Mouse (Mus musculus) lung, embryonic 15.5 days (tissue): ENCODE data around the gene Cntnap2. TPM values are rescaled to one million over a fixed set of nuclear protein-coding genes. Genes with fewer than 3 reads are reported as not detected.

Experiments
- ATAC-seq: fragments of 200-750 bp; cut with Nextera tagmentation; 2 replicates; pipeline ENCODE4 v1.8.0; 2017; ENCODE audit warnings: moderate number of reproducible peaks, borderline replicate concordance; ENCODE audit not compliant: low FRiP score, low TSS enrichment; ENCODE audit errors: extremely low read depth
- H3K27ac ChIP-seq: fragments of 300-500 bp; sonication (generic); 2 replicates; pipeline ENCODE4 v1.5.1; 2015; ENCODE audit warnings: moderate library complexity, mild to moderate bottlenecking, inconsistent platforms
- H3K27me3 ChIP-seq: fragments of 300-500 bp; sonication (generic); 2 replicates; pipeline ENCODE4 v1.6.1; 2015; ENCODE audit warnings: inconsistent platforms
- H3K36me3 ChIP-seq: fragments of 300-500 bp; sonication (generic); 2 replicates; pipeline ENCODE4 v1.6.1; 2015; ENCODE audit warnings: inconsistent platforms
- H3K4me1 ChIP-seq: fragments of 300-500 bp; sonication (generic); 2 replicates; pipeline ENCODE4 v1.6.1; 2015; ENCODE audit warnings: inconsistent platforms
- H3K4me2 ChIP-seq: fragments of 300-500 bp; sonication (generic); 2 replicates; pipeline ENCODE4 v1.6.1; 2015; ENCODE audit warnings: inconsistent platforms, mild to moderate bottlenecking, moderate library complexity
- H3K4me3 ChIP-seq: fragments of 300-500 bp; sonication (generic); 2 replicates; pipeline ENCODE4 v1.5.1; 2015; ENCODE audit warnings: mild to moderate bottlenecking, inconsistent platforms
- H3K9ac ChIP-seq: fragments of 300-500 bp; sonication (generic); 2 replicates; pipeline ENCODE4 v1.6.1; 2015; ENCODE audit warnings: inconsistent platforms
- H3K9me3 ChIP-seq: fragments of 300-500 bp; sonication (generic); 2 replicates; pipeline ENCODE4 v1.6.1; 2016; ENCODE audit warnings: inconsistent platforms
- WGBS: fragments of 180-500 bp; shearing (Covaris S2); methylation state at CpG from one replicate; pipeline ENCODE4 v1.1.7; 2015; 5-methylcytosine and 5-hydroxymethylcytosine counted together
- polyA plus RNA-seq: library from polyadenylated mRNA; unstranded; fragments of >200 nt; fragmentation: Nextera tagmentation; extraction: Ambion mirVana; gene quantifications from 2 replicates; pipeline ENCODE4 v1.2.1, GENCODE M21; 2015

Gene Cntnap2
- polyA plus RNA-seq, 1 experiment from 2014 or later, result 1.0 TPM

GRCm38 (mm10) chr6:46612365-46612764 is 1553.2 kb downstream of the Cntnap2 start:
- no peak overlapping the region for H3K27ac ChIP-seq
- no peak overlapping the region for H3K4me3 ChIP-seq
- H3K36me3 ChIP-seq, result no peaks in the 10 kb centered on the region
- no peaks in the 10 kb centered on the region for H3K27me3 ChIP-seq
- H3K4me1 ChIP-seq, result no peaks in the 10 kb centered on the region
- ATAC-seq, result no peak
- H3K9me3 ChIP-seq, result no peaks in the 10 kb centered on the region
- no peak overlapping the region for H3K9ac ChIP-seq
- H3K4me2 ChIP-seq, result no peak overlapping the region

- no peak overlapping the region for H3K27ac ChIP-seq
- H3K4me3 ChIP-seq, result no peak overlapping the region
- ATAC-seq, result no peak
- H3K36me3 ChIP-seq, result no peaks in the 10 kb centered on the region
- WGBS, result 86% methylated on average over 3 of the region's 3 CpGs
- no peak overlapping the region for H3K4me2 ChIP-seq
- H3K9me3 ChIP-seq, result no peaks in the 10 kb centered on the region
- H3K27me3 ChIP-seq, result no peaks in the 10 kb centered on the region
- H3K9ac ChIP-seq, result no peak overlapping the region
- H3K4me1 ChIP-seq, result no peaks in the 10 kb centered on the region
Measured at GRCm38 (mm10) chr6:46612872-46613271, 1553.7 kb downstream of the Cntnap2 start.

GRCm38 (mm10) chr6:46669018-46669417 is 1609.9 kb downstream of the Cntnap2 start:
- no peak overlapping the region for H3K9ac ChIP-seq
- no peak overlapping the region for H3K4me3 ChIP-seq
- no peak overlapping the region for H3K27ac ChIP-seq
- no peaks in the 10 kb centered on the region for H3K36me3 ChIP-seq
- ATAC-seq, result no peak
- no peak overlapping the region for H3K4me2 ChIP-seq
- WGBS, result 72% methylated on average over 1 of the region's 1 CpGs
- H3K9me3 ChIP-seq, result no peaks in the 10 kb centered on the region
- H3K4me1 ChIP-seq, result no peaks in the 10 kb centered on the region
- no peaks in the 10 kb centered on the region for H3K27me3 ChIP-seq

GRCm38 (mm10) chr6:46675081-46675480 is 1615.9 kb downstream of the Cntnap2 start:
- no peaks in the 10 kb centered on the region for H3K9me3 ChIP-seq
- no peak overlapping the region for H3K4me2 ChIP-seq
- no peak for ATAC-seq
- no peaks in the 10 kb centered on the region for H3K36me3 ChIP-seq
- H3K27me3 ChIP-seq, result no peaks in the 10 kb centered on the region
- no peak overlapping the region for H3K27ac ChIP-seq
- no peak overlapping the region for H3K4me3 ChIP-seq
- no peaks in the 10 kb centered on the region for H3K4me1 ChIP-seq
- 69% methylated on average over 2 of the region's 2 CpGs for whole genome bisulfite sequencing
- no peak overlapping the region for H3K9ac ChIP-seq

GRCm38 (mm10) chr6:46675621-46676020 is 1616.5 kb downstream of the Cntnap2 start:
- Histone ChIP-seq H3K4me1 (no peaks in the 10 kb centered on the region), H3K9ac (no peak overlapping the region), H3K27me3 (no peaks in the 10 kb centered on the region), H3K9me3 (no peaks in the 10 kb centered on the region), H3K36me3 (no peaks in the 10 kb centered on the region), H3K4me2 (no peak overlapping the region), H3K27ac (no peak overlapping the region), H3K4me3 (no peak overlapping the region)
- WGBS, result 74% methylated on average over 4 of the region's 4 CpGs
- ATAC-seq, result no peak

- Histone ChIP-seq H3K9me3 (no peaks in the 10 kb centered on the region), H3K27ac (no peak overlapping the region), H3K27me3 (no peaks in the 10 kb centered on the region), H3K36me3 (no peaks in the 10 kb centered on the region), H3K4me2 (no peak overlapping the region), H3K9ac (no peak overlapping the region), H3K4me1 (no peaks in the 10 kb centered on the region), H3K4me3 (no peak overlapping the region)
- WGBS, result 75% methylated on average over 1 of the region's 1 CpGs
- ATAC-seq, result no peak
Measured at GRCm38 (mm10) chr6:46696187-46696586, 1637.0 kb downstream of the Cntnap2 start.

GRCm38 (mm10) chr6:46699343-46699742 is 1640.2 kb downstream of the Cntnap2 start:
- no peaks in the 10 kb centered on the region for H3K4me1 ChIP-seq
- no peaks in the 10 kb centered on the region for H3K9me3 ChIP-seq
- no peak overlapping the region for H3K9ac ChIP-seq
- no peak overlapping the region for H3K4me3 ChIP-seq
- H3K27me3 ChIP-seq, result no peaks in the 10 kb centered on the region
- H3K36me3 ChIP-seq, result no peaks in the 10 kb centered on the region
- WGBS, result 80% methylated on average over 2 of the region's 2 CpGs
- H3K4me2 ChIP-seq, result no peak overlapping the region
- ATAC-seq, result no peak
- no peak overlapping the region for H3K27ac ChIP-seq

GRCm38 (mm10) chr6:46704293-46705170 is 1645.4 kb downstream of the Cntnap2 start:
- Histone ChIP-seq H3K36me3 (no peaks in the 10 kb centered on the region), H3K4me3 (no peak overlapping the region), H3K27ac (no peak overlapping the region), H3K4me1 (no peaks in the 10 kb centered on the region), H3K9me3 (no peaks in the 10 kb centered on the region), H3K27me3 (no peaks in the 10 kb centered on the region), H3K4me2 (no peak overlapping the region), H3K9ac (no peak overlapping the region)
- WGBS, result 66% methylated on average over 7 of the region's 7 CpGs
- no peak for ATAC-seq

GRCm38 (mm10) chr6:46705926-46706325 is 1646.8 kb downstream of the Cntnap2 start:
- no peak for ATAC-seq
- Histone ChIP-seq H3K4me1 (no peaks in the 10 kb centered on the region), H3K27ac (no peak overlapping the region), H3K4me2 (no peak overlapping the region), H3K36me3 (no peaks in the 10 kb centered on the region), H3K4me3 (no peak overlapping the region), H3K9me3 (no peaks in the 10 kb centered on the region), H3K27me3 (no peaks in the 10 kb centered on the region), H3K9ac (no peak overlapping the region)
- 81% methylated on average over 3 of the region's 3 CpGs for WGBS

- Histone ChIP-seq H3K4me1 (no peaks in the 10 kb centered on the region), H3K27ac (no peak overlapping the region), H3K9ac (no peak overlapping the region), H3K9me3 (no peaks in the 10 kb centered on the region), H3K36me3 (no peaks in the 10 kb centered on the region), H3K27me3 (no peaks in the 10 kb centered on the region), H3K4me2 (no peak overlapping the region), H3K4me3 (no peak overlapping the region)
- ATAC-seq, result no peak
- 29% methylated on average over 2 of the region's 2 CpGs for WGBS
Measured at GRCm38 (mm10) chr6:46716576-46716975, 1657.4 kb downstream of the Cntnap2 start.

- Histone ChIP-seq H3K9me3 (no peaks in the 10 kb centered on the region), H3K27me3 (no peaks in the 10 kb centered on the region), H3K4me2 (no peak overlapping the region), H3K27ac (no peak overlapping the region), H3K4me3 (no peak overlapping the region), H3K9ac (no peak overlapping the region), H3K4me1 (no peaks in the 10 kb centered on the region), H3K36me3 (no peaks in the 10 kb centered on the region)
- no peak for ATAC-seq
Measured at GRCm38 (mm10) chr6:46733794-46734193, 1674.6 kb downstream of the Cntnap2 start.

- H3K4me3 ChIP-seq, result no peak overlapping the region
- no peak overlapping the region for H3K9ac ChIP-seq
- H3K36me3 ChIP-seq, result no peaks in the 10 kb centered on the region
- H3K4me2 ChIP-seq, result no peak overlapping the region
- H3K9me3 ChIP-seq, result no peaks in the 10 kb centered on the region
- H3K4me1 ChIP-seq, result no peaks in the 10 kb centered on the region
- H3K27ac ChIP-seq, result no peak overlapping the region
- no peaks in the 10 kb centered on the region for H3K27me3 ChIP-seq
- no peak for ATAC-seq
Measured at GRCm38 (mm10) chr6:46748448-46748847, 1689.3 kb downstream of the Cntnap2 start.

GRCm38 (mm10) chr6:46763481-46763880 is 1704.3 kb downstream of the Cntnap2 start:
- Histone ChIP-seq H3K4me3 (no peak overlapping the region), H3K9ac (no peak overlapping the region), H3K4me2 (no peak overlapping the region), H3K9me3 (no peaks in the 10 kb centered on the region), H3K27me3 (no peaks in the 10 kb centered on the region), H3K27ac (no peak overlapping the region), H3K36me3 (no peaks in the 10 kb centered on the region), H3K4me1 (no peaks in the 10 kb centered on the region)
- WGBS, result 83% methylated on average over 3 of the region's 3 CpGs
- no peak for ATAC-seq
